Mouse (Mus musculus): Measurements from ENCODE around the gene Rgs9. TPM values are rescaled to one million over a fixed set of nuclear protein-coding genes. Genes with fewer than 3 reads are reported as not detected.
A peak's percentile ranks its signal among the peaks of the same experiment; 100 is the strongest.
"Not testable (repeated sequence)": the region's sequence is repeated elsewhere in the genome, so short reads cannot be mapped to it uniquely, and the experiment has no call there.

The Rgs9 gene
- 0.82 and 1.4 TPM in 2 replicates for polyA plus RNA-seq (2015; fragmentation: Nextera tagmentation; extraction: Ambion mirVana)

- 9% methylated on average over 37 of the region's 37 CpGs for WGBS
- Histone ChIP-seq H3K4me2 (ENCODE audit: low read depth, low read length) (peak within 1 kb of the TSS; percentile 77), H3K4me1 (ENCODE audit: control insufficient read depth, insufficient read depth, low read length) (peaks cover 3% of the 10 kb centered on the region), H3K4me3 (ENCODE audit: low read length) (peak within 1 kb of the TSS; percentile 52), H3K27me3 (ENCODE audit: control insufficient read depth, insufficient read depth, low read length) (0 out of 2 replicates have a peak, but pooled peaks cover 5% of the 10 kb centered on the region), H3K9me3 (replicated peaks; ENCODE audit: control insufficient read depth, low read length) (no peaks in the 10 kb centered on the region), H3K36me3 (ENCODE audit: control insufficient read depth, insufficient read depth) (no peaks in the 10 kb centered on the region), H3K27ac (ENCODE audit: low read length) (no peak within 1 kb of the TSS), H3K9ac (ENCODE audit: low read length) (peak within 1 kb of the TSS; percentile 69)
- peak; percentile 95 for ATAC-seq (replicated peaks; ENCODE audit: extremely low read depth, insufficient read depth, low FRiP score)
These were observed at the start of gene Rgs9 for GRCm38 (mm10) chr11:109297710-109298375. Rgs9 (minus strand) TSS chr11:109298129.

DNA sequence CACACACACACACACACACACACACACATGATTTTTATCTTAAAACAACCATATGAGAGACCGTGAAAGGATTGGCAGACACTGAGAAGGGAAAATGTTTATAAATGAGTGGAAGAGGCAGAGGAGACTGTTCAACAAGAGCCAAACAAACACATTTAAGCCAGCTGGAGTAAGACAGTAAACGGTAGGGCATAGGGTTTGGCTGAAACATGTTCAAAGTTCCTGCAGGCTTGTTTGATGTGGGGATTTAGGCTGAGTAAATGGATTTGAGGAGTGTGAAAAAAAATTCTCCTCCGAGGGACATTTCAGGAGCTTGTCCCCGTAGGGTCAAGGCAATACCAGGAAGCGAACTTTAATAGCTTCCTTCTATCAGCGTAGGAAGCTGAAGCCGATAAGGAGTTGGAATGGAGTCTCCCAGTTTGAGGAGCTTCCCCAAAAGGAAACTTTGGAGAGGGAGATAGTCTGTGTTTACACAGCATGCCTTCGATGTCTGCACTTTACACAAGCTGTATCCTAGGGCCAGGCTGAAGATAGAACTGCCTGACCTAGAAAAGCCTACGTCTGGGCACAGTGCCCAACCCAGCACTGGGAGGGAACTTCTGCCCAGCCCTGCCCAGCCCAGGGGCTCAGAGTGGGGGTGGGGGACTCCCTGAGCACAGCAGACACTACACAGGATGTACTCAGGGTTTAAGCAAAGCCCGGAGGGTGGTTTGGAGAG lies 49.5 kb upstream of the Rgs9 start:
- no peaks in the 10 kb centered on the region for H3K27me3 ChIP-seq (ENCODE audit: control insufficient read depth, insufficient read depth, low read length)
- H3K4me2 ChIP-seq (ENCODE audit: low read depth, low read length): peak overlapping the region; percentile 55
- peaks cover 41% of the 10 kb centered on the region for H3K4me1 ChIP-seq (ENCODE audit: control insufficient read depth, insufficient read depth, low read length)
- H3K27ac ChIP-seq (ENCODE audit: low read length): peak overlapping the region; percentile 91
- ATAC-seq (replicated peaks; ENCODE audit: extremely low read depth, insufficient read depth, low FRiP score): peak; percentile 97
- WGBS: 9% methylated on average over 10 of the region's 10 CpGs
- peak overlapping the region; percentile 23 for H3K4me3 ChIP-seq (ENCODE audit: low read length)
- no peaks in the 10 kb centered on the region for H3K36me3 ChIP-seq (ENCODE audit: control insufficient read depth, insufficient read depth)
- H3K9me3 ChIP-seq (replicated peaks; ENCODE audit: control insufficient read depth, low read length): no peaks in the 10 kb centered on the region
- peak overlapping the region; percentile 4; the same call in 1 of the 2 replicates for H3K9ac ChIP-seq (ENCODE audit: low read length)

DNA sequence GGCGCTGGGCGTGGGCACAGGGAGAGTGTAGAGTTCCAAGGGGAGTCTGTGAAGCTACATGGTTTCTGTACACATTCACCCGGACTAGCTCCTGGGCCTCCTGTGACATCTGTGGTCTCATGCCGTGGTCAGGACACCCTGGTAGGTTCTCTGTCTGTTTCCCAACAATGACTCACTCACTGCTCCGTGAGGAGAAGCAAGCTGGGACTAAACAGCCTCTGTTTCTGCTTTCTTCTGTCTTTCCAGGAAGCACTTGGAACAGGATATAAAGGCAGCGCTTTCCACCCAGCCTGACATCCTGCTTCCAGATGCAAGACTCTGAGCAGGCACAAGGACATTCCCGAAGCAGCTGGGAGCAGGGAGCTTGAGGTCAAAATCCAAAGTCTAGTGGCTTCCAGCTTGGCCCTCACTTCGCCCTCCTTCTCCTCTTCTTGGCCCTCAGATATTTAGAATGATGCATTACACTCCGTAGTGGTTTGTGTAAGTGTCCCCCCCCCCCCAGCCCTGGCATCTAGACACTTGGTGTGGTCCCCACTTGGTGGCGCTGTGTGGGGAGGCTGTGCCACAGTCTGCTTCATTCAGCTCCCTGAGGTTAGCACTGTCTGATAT lies 46.2 kb upstream of the Rgs9 start:
- ATAC-seq (replicated peaks; ENCODE audit: extremely low read depth, insufficient read depth, low FRiP score): no peak
- Histone ChIP-seq H3K27me3 (ENCODE audit: control insufficient read depth, insufficient read depth, low read length) (no peaks in the 10 kb centered on the region), H3K27ac (ENCODE audit: low read length) (peak overlapping the region; percentile 50), H3K9me3 (replicated peaks; ENCODE audit: control insufficient read depth, low read length) (no peaks in the 10 kb centered on the region), H3K9ac (ENCODE audit: low read length) (peak overlapping the region; percentile 51; the same call in 1 of the 2 replicates), H3K4me3 (ENCODE audit: low read length) (no peak overlapping the region), H3K4me2 (ENCODE audit: low read depth, low read length) (peak overlapping the region; percentile 43), H3K4me1 (ENCODE audit: control insufficient read depth, insufficient read depth, low read length) (peaks cover 41% of the 10 kb centered on the region), H3K36me3 (ENCODE audit: control insufficient read depth, insufficient read depth) (no peaks in the 10 kb centered on the region)
- WGBS: 15% methylated on average over 10 of the region's 10 CpGs

- Histone ChIP-seq H3K27me3 (ENCODE audit: control insufficient read depth, insufficient read depth, low read length) (no peaks in the 10 kb centered on the region), H3K36me3 (ENCODE audit: control insufficient read depth, insufficient read depth) (no peaks in the 10 kb centered on the region), H3K9ac (ENCODE audit: low read length) (peak overlapping the region; percentile 51; the same call in 1 of the 2 replicates), H3K27ac (ENCODE audit: low read length) (peak overlapping the region; percentile 50), H3K9me3 (replicated peaks; ENCODE audit: control insufficient read depth, low read length) (no peaks in the 10 kb centered on the region), H3K4me1 (ENCODE audit: control insufficient read depth, insufficient read depth, low read length) (peaks cover 40% of the 10 kb centered on the region), H3K4me3 (ENCODE audit: low read length) (no peak overlapping the region), H3K4me2 (ENCODE audit: low read depth, low read length) (peak overlapping the region; percentile 43)
- WGBS: 28% methylated on average over 7 of the region's 7 CpGs
- no peak for ATAC-seq (replicated peaks; ENCODE audit: extremely low read depth, insufficient read depth, low FRiP score)
These were observed 45.6 kb upstream of the Rgs9 start for GRCm38 (mm10) chr11:109343558-109343957.

DNA sequence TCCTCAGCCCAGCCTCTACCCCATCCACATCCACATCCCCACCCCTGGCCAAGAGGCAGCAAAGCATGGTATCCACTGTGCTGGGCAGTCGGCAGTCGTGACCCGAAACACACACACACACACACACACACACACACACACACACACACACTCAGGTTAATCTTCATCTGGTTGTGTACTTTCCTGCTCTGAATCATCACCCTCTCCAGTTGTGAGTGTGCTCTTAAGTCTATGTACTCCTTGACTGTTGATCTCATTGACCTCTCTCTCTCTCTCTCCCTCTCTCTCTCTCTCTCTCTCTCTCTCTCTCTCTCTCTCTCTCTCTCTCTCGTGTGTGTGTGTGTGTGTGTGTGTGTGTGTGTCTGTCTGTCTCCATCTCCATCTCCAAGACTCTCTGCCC lies 44.7 kb upstream of the Rgs9 start:
- not testable (repeated sequence) for ATAC-seq (replicated peaks; ENCODE audit: extremely low read depth, insufficient read depth, low FRiP score); H3K36me3 ChIP-seq (ENCODE audit: control insufficient read depth, insufficient read depth); H3K9me3 ChIP-seq (replicated peaks; ENCODE audit: control insufficient read depth, low read length); H3K9ac ChIP-seq (ENCODE audit: low read length); H3K4me2 ChIP-seq (ENCODE audit: low read depth, low read length); H3K4me3 ChIP-seq (ENCODE audit: low read length); H3K27ac ChIP-seq (ENCODE audit: low read length); H3K27me3 ChIP-seq (ENCODE audit: control insufficient read depth, insufficient read depth, low read length)
- H3K4me1 ChIP-seq (ENCODE audit: control insufficient read depth, insufficient read depth, low read length): peaks cover 31% of the 10 kb centered on the region
- WGBS: 81% methylated on average over 3 of the region's 4 CpGs

DNA sequence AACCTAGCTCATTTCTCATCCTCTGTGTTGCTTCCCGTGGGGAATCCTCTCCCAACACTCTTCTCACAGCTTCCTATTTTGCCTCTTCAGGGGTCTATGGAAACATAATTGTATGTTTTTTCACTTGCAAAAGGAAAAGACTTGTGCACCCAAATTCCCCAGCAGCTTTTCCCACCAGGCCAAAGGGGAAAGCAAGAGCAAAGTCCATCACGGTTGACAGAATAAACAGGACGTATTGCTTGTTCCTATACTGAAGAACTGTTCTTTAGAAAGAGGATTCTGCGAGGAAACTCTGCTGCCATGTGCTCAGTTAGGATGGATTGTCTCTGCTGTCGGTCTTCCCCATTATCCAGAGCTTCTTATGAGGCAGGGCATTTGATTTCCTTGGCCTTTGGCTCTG lies 42.6 kb upstream of the Rgs9 start:
- H3K9ac ChIP-seq (ENCODE audit: low read length): no peak overlapping the region

DNA sequence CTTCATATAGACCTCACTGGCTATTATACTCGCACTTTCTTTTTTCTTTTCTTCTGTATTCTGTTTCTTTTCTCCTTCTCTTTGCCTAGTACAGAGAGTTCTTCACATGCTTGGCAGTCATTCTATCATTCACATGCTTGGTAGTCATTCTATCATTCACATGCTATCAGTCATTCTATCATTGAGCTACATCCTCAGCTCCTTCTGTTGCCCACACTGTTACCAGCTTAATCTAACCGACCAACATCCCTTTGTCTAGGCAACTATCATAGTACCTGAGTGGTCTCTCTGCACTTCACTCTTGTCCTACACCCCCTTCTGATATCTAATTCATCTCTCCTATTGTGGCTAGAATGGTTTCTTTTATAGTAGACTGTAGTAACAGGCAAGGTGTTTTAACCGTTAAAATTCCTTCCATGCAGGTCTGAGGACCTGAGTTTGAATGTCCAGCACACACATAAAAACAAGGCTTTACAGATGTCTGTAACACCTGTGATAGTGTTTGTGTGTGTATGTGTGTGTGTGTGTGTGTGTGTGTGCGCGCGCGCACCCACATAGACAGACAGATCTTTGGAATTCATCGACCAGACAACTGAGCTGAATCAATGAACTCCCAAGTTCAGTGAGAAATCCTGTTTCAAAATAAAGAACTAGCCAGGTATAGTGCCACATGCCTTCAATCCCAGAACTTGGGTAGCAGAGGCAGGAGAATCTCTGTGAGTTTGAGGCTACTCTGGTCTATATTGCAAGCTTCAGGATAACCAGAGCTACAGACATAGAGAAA lies 41.4 kb upstream of the Rgs9 start:
- Histone ChIP-seq H3K9ac (ENCODE audit: low read length) (no peak overlapping the region), H3K27ac (ENCODE audit: low read length) (no peak overlapping the region), H3K4me1 (ENCODE audit: control insufficient read depth, insufficient read depth, low read length) (peaks cover 13% of the 10 kb centered on the region), H3K4me3 (ENCODE audit: low read length) (no peak overlapping the region), H3K36me3 (ENCODE audit: control insufficient read depth, insufficient read depth) (no peaks in the 10 kb centered on the region), H3K4me2 (ENCODE audit: low read depth, low read length) (no peak overlapping the region), H3K9me3 (replicated peaks; ENCODE audit: control insufficient read depth, low read length) (no peaks in the 10 kb centered on the region), H3K27me3 (ENCODE audit: control insufficient read depth, insufficient read depth, low read length) (no peaks in the 10 kb centered on the region)
- 88% methylated on average over 8 of the region's 8 CpGs for WGBS
- no peak for ATAC-seq (replicated peaks; ENCODE audit: extremely low read depth, insufficient read depth, low FRiP score)

More for the DNA sequence above, 42.6 kb upstream of the Rgs9 start:
- no peaks in the 10 kb centered on the region for H3K9me3 ChIP-seq (replicated peaks; ENCODE audit: control insufficient read depth, low read length)
- H3K27me3 ChIP-seq (ENCODE audit: control insufficient read depth, insufficient read depth, low read length): no peaks in the 10 kb centered on the region
- no peaks in the 10 kb centered on the region for H3K36me3 ChIP-seq (ENCODE audit: control insufficient read depth, insufficient read depth)
- H3K4me2 ChIP-seq (ENCODE audit: low read depth, low read length): no peak overlapping the region
- peaks cover 17% of the 10 kb centered on the region for H3K4me1 ChIP-seq (ENCODE audit: control insufficient read depth, insufficient read depth, low read length)
- no peak for ATAC-seq (replicated peaks; ENCODE audit: extremely low read depth, insufficient read depth, low FRiP score)
- 70% methylated on average over 5 of the region's 5 CpGs for WGBS
- no peak overlapping the region for H3K4me3 ChIP-seq (ENCODE audit: low read length)
- H3K27ac ChIP-seq (ENCODE audit: low read length): no peak overlapping the region

DNA sequence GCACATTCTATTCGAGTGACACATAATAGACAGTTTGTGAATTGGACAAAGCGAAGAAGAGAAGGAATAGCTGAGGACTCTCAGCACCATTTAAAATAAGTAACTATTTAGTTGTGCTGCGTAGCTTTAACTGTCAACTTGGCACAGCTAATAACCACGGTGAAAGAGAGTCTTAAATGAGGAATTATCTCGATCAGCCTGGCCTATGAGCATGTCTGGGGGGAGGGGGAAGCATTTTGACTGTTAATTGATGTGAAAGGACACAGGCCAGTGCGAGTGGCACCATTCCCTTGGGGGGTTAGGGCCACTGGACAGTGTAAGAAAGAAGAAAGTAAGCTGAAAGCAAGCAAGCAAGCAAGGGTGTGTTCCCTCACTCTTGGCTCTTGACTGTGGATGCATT lies 38.0 kb upstream of the Rgs9 start:
- Histone ChIP-seq H3K4me2 (ENCODE audit: low read depth, low read length) (no peak overlapping the region), H3K36me3 (ENCODE audit: control insufficient read depth, insufficient read depth) (no peaks in the 10 kb centered on the region), H3K4me3 (ENCODE audit: low read length) (no peak overlapping the region), H3K9ac (ENCODE audit: low read length) (no peak overlapping the region), H3K9me3 (replicated peaks; ENCODE audit: control insufficient read depth, low read length) (no peaks in the 10 kb centered on the region), H3K27ac (ENCODE audit: low read length) (no peak overlapping the region), H3K4me1 (ENCODE audit: control insufficient read depth, insufficient read depth, low read length) (peaks cover 8% of the 10 kb centered on the region), H3K27me3 (ENCODE audit: control insufficient read depth, insufficient read depth, low read length) (no peaks in the 10 kb centered on the region)
- WGBS: 49% methylated on average over 6 of the region's 6 CpGs
- ATAC-seq (replicated peaks; ENCODE audit: extremely low read depth, insufficient read depth, low FRiP score): no peak
